Mouse (Mus musculus) hindbrain, postnatal 0 days (tissue): ENCODE measurements at regions not wholly inside any gene's neighbourhood (a gene's known extent, or its start where the extent isn't known, plus 50 kb on each side); places are given as distances from the start of the nearest gene placed in this dataset.

Source experiments
- ATAC-seq: fragments of 200-750 bp; cut with Nextera tagmentation; 2 replicates; pipeline ENCODE4 v1.8.0; 2017; ENCODE audit warnings: mild to moderate bottlenecking, moderate TSS enrichment, moderate library complexity
- DNase-seq: peaks from one replicate; pipeline ENCODE4 v3.0.0-alpha.2; 2015; ENCODE audit warnings: low spot score
- H3K27ac ChIP-seq: fragments of 300-500 bp; sonication (generic); 2 replicates; pipeline ENCODE4 v1.5.1; 2014; ENCODE audit warnings: mild to moderate bottlenecking
- H3K27me3 ChIP-seq: fragments of 300-500 bp; sonication (generic); 2 replicates; pipeline ENCODE4 v1.6.1; 2014; ENCODE audit warnings: low read length, mixed read lengths; ENCODE audit not compliant: insufficient read depth
- H3K36me3 ChIP-seq: fragments of 300-500 bp; sonication (generic); 2 replicates; pipeline ENCODE4 v1.6.1; 2014; ENCODE audit warnings: low read length, mixed read lengths; ENCODE audit not compliant: insufficient read depth
- H3K4me1 ChIP-seq: fragments of 300-500 bp; sonication (generic); 2 replicates; pipeline ENCODE4 v1.6.1; 2014; ENCODE audit warnings: antibody characterized with exemption, low read length, mixed read lengths; ENCODE audit not compliant: insufficient read depth
- H3K4me2 ChIP-seq: fragments of 300-500 bp; sonication (generic); 2 replicates; pipeline ENCODE4 v1.6.1; 2014; ENCODE audit warnings: low read depth, mild to moderate bottlenecking, low read length, moderate library complexity, mixed read lengths
- H3K4me3 ChIP-seq: fragments of 300-500 bp; sonication (generic); 2 replicates; pipeline ENCODE4 v1.5.1; 2014; ENCODE audit warnings: low read length
- H3K9ac ChIP-seq: fragments of 300-500 bp; sonication (generic); replicated peaks from 2 replicates; pipeline ENCODE4 v1.6.1; 2014; ENCODE audit warnings: mild to moderate bottlenecking, low read length, moderate library complexity, mixed read lengths
- H3K9me3 ChIP-seq: fragments of 300-500 bp; sonication (generic); 2 replicates; pipeline ENCODE4 v1.6.1; 2016; ENCODE audit warnings: low read length, mixed read lengths
- CTCF ChIP-seq: IDR thresholded peaks from 2 replicates; pipeline ENCODE4 v1.5.1; 2016; ENCODE audit warnings: antibody characterized with exemption, control low read depth, low read depth
- WGBS: fragments of 180-500 bp; shearing (Covaris S2); extraction: QIAGEN DNeasy Blood & Tissue Kit; methylation state at CpG from one replicate; pipeline ENCODE4 v1.1.7; 2014; 5-methylcytosine and 5-hydroxymethylcytosine counted together

DNA sequence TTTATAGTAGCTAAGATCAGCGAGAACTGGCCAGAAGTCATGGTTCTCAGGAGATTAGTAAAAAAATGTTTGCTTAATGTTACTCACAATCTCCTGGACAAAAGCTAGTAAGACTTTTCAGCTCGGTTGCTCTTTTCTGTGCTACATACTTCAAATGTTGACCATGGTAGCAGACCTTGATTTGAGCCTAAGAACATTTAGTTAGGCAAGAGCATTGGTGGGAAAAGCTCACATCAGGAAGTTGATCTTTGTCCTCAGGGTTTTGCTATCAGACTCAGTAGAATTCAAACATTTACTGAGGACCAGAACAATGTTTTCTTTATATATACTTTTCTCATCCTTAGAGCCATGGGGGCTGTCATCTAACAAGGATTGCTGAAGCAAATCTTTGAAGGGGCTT, 170.4 kb downstream of the Cavin4 start:
- Histone ChIP-seq H3K4me3 (no peak overlapping the region), H3K9ac (no peak overlapping the region), H3K27ac (no peak overlapping the region), H3K36me3 (no peaks in the 10 kb centered on the region), H3K4me2 (no peak overlapping the region), H3K4me1 (no peaks in the 10 kb centered on the region), H3K9me3 (no peaks in the 10 kb centered on the region), H3K27me3 (no peaks in the 10 kb centered on the region)
- no peak for DNase-seq
- no peak for TF ChIP-seq CTCF
- WGBS = 77% methylated on average over 2 of the region's 2 CpGs
- no peak for ATAC-seq

GRCm38 (mm10) chr4:48842777-48843214, 179.5 kb downstream of the Cavin4 start:
- ATAC-seq = 0 out of 2 replicates have a peak, but pooled peaks have one; percentile 12
- H3K9ac ChIP-seq = no peak overlapping the region

GRCm38 (mm10) chr4:48871105-48871504, 188.0 kb upstream of the Plppr1 start:
- Histone ChIP-seq H3K36me3 (no peaks in the 10 kb centered on the region), H3K27ac (no peak overlapping the region), H3K4me3 (no peak overlapping the region), H3K4me1 (peaks cover 3% of the 10 kb centered on the region; the same call in 1 of the 2 replicates), H3K27me3 (no peaks in the 10 kb centered on the region), H3K9ac (no peak overlapping the region), H3K4me2 (no peak overlapping the region), H3K9me3 (no peaks in the 10 kb centered on the region)
- DNase-seq = peak; percentile 14
- 65% methylated on average over 2 of the region's 2 CpGs for WGBS
- no peak for ATAC-seq
- no peak for TF ChIP-seq CTCF

More at GRCm38 (mm10) chr4:48842777-48843214, 179.5 kb downstream of the Cavin4 start:
- WGBS = 54% methylated on average over 2 of the region's 2 CpGs
- DNase-seq = peak; percentile 37
- no peaks in the 10 kb centered on the region for H3K27me3 ChIP-seq
- no peak overlapping the region for H3K4me3 ChIP-seq
- no peak overlapping the region for H3K27ac ChIP-seq
- H3K4me2 ChIP-seq = no peak overlapping the region
- H3K9me3 ChIP-seq = no peaks in the 10 kb centered on the region
- TF ChIP-seq CTCF = no peak
- H3K4me1 ChIP-seq = no peaks in the 10 kb centered on the region
- no peaks in the 10 kb centered on the region for H3K36me3 ChIP-seq

GRCm38 (mm10) chr4:48889074-48889592, 169.9 kb upstream of the Plppr1 start:
- Histone ChIP-seq H3K27ac (no peak overlapping the region), H3K9ac (no peak overlapping the region), H3K4me1 (no peaks in the 10 kb centered on the region), H3K9me3 (no peaks in the 10 kb centered on the region), H3K36me3 (no peaks in the 10 kb centered on the region), H3K27me3 (no peaks in the 10 kb centered on the region), H3K4me2 (no peak overlapping the region), H3K4me3 (no peak overlapping the region)
- ATAC-seq (no peak), DNase-seq (no peak)
- no peak for TF ChIP-seq CTCF
- 66% methylated on average over 4 of the region's 4 CpGs for WGBS

DNA sequence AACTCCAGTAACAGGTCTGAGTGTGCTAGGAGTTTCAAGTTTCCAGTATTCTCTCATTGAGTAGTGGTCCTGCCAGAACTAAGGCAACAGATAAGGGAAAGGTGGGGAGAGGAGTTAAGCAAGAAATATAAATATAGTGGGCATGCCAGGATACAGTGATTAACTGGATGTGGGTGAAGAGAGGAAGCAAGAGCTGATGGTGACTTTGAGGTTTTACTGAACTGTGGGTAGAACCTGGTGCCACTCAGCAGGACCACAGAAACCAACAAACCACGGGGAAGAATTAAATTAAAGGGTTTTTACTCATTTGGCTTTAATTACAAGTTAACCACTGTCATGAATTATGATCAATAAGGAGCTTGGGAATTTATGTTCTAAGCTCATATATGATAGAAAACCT, 154.5 kb upstream of the Plppr1 start:
- H3K27me3 ChIP-seq = no peaks in the 10 kb centered on the region
- H3K27ac ChIP-seq = no peak overlapping the region
- no peak for ATAC-seq
- H3K36me3 ChIP-seq = no peaks in the 10 kb centered on the region
- no peak overlapping the region for H3K4me3 ChIP-seq
- no peaks in the 10 kb centered on the region for H3K9me3 ChIP-seq
- TF ChIP-seq CTCF = no peak
- no peak overlapping the region for H3K9ac ChIP-seq
- H3K4me1 ChIP-seq = no peaks in the 10 kb centered on the region
- DNase-seq = no peak
- 68% methylated on average over 1 of the region's 1 CpGs for WGBS
- no peak overlapping the region for H3K4me2 ChIP-seq

GRCm38 (mm10) chr4:48905196-48905867, 153.7 kb upstream of the Plppr1 start:
- Histone ChIP-seq H3K4me3 (no peak overlapping the region), H3K9ac (no peak overlapping the region), H3K4me2 (no peak overlapping the region), H3K27me3 (no peaks in the 10 kb centered on the region), H3K36me3 (no peaks in the 10 kb centered on the region), H3K9me3 (no peaks in the 10 kb centered on the region), H3K4me1 (no peaks in the 10 kb centered on the region), H3K27ac (no peak overlapping the region)
- WGBS = 74% methylated on average over 9 of the region's 9 CpGs
- DNase-seq (peak; percentile 11), ATAC-seq (no peak)
- TF ChIP-seq CTCF = no peak

DNA sequence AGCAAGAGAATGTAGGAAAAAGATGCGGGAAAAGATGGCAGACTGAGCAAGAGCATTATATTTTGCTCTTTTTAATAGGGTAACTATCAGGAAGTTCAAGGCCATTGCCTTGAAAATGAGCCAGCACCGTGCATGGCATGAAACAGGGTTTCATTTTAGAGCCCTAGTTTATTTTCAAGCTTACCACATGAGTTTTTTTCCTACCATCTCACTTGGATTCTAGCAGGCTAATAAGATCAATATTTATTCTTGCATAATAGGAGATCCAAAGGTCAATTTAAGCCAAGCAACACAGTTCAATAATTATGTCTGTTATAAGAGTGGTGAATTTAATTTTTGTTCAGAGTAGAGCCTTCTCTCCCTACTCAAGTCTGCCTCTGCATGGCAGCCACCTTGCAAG, 149.9 kb upstream of the Plppr1 start:
- H3K4me1 ChIP-seq = no peaks in the 10 kb centered on the region
- 76% methylated on average over 2 of the region's 2 CpGs for WGBS
- TF ChIP-seq CTCF = no peak
- H3K9me3 ChIP-seq = no peaks in the 10 kb centered on the region
- no peak for DNase-seq
- no peak for ATAC-seq
- H3K9ac ChIP-seq = no peak overlapping the region
- H3K27me3 ChIP-seq = no peaks in the 10 kb centered on the region
- H3K4me2 ChIP-seq = no peak overlapping the region
- H3K4me3 ChIP-seq = no peak overlapping the region
- no peaks in the 10 kb centered on the region for H3K36me3 ChIP-seq
- no peak overlapping the region for H3K27ac ChIP-seq
